ENCODE assay signal across 8 mouse cellular contexts in the genomic region with DNA sequence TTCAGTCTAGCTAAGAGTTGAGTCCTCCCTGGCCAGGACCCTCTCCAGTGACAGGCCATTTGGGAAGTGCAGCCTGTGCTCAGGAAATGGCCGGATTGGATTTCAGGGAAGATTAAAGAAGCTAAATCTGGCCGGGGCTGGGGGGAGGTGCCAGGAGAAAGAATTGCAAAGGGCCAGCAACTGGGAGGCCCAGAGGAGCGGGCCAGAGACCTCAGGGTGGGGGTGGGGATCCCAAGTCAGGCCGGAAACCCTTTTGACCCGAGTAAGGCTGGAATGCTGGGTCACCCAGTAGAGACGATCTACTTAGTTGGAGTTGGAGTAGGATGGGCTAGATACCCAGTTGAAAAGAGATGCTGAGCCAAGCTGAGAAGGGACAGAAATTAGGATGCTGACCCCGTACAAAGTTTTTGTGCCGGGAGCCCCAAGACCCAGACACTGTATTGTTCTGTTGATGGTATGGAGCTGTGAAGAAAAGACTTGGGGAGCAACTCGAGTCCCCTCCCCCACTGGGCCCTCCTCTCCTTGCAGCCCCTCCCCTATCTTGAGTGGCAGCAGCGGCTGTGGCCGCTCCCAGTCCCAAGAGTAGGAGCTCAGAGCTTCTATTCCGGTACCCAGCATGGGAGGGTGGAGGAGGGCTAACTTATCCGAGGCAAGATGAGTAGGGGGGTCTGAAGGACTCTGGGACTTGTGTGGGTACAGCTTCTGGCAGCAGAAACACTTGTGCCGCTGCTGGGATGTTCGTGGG. TPM values are rescaled to one million over a fixed set of nuclear protein-coding genes. Genes with fewer than 3 reads are reported as not detected.
DNase-seq lines count a peak whose midpoint lies in the region; ATAC-seq lines count a peak whose summit lies in the region.

No protein-coding gene starts in this region.

- 4% methylated on average over 15 of the region's 15 CpGs for WGBS in midbrain, embryonic 12.5 days
- 6% methylated on average over 15 of the region's 15 CpGs for WGBS in midbrain, embryonic 16.5 days
- 2% methylated on average over 15 of the region's 15 CpGs for WGBS in heart, embryonic 10.5 days
- 6% methylated on average over 15 of the region's 15 CpGs for WGBS in neural tube, embryonic 12.5 days

- peak overlapping the region; percentile 15; the same call in 1 of the 2 replicates for H3K9ac ChIP-seq in midbrain, embryonic 12.5 days (replicated peaks)
- H3K9ac ChIP-seq in midbrain, embryonic 16.5 days (ENCODE audit: low read depth, low read length) = no peak overlapping the region
- H3K9ac ChIP-seq in neural tube, embryonic 12.5 days = no peak overlapping the region

- peaks cover 27% of the 10 kb centered on the region for H3K27me3 ChIP-seq in midbrain, embryonic 12.5 days
- H3K27me3 ChIP-seq in midbrain, embryonic 16.5 days (ENCODE audit: control insufficient read depth, insufficient read depth, low read depth, low read length) = peaks cover 4% of the 10 kb centered on the region; the same call in 1 of the 2 replicates
- H3K27me3 ChIP-seq in heart, embryonic 10.5 days (ENCODE audit: insufficient read depth, poor library complexity, severe bottlenecking) = no peaks in the 10 kb centered on the region
- H3K27me3 ChIP-seq in neural tube, embryonic 12.5 days (replicated peaks) = 0 out of 2 replicates have a peak, but pooled peaks cover 6% of the 10 kb centered on the region

- peak overlapping the region; percentile 25 for H3K27ac ChIP-seq in midbrain, embryonic 12.5 days (replicated peaks)
- no peak overlapping the region for H3K27ac ChIP-seq in midbrain, embryonic 16.5 days (ENCODE audit: low read length)
- peak overlapping the region; percentile 90 for H3K27ac ChIP-seq in heart, embryonic 10.5 days
- no peak overlapping the region for H3K27ac ChIP-seq in neural tube, embryonic 12.5 days

- peak; percentile 80 for DNase-seq in heart, embryonic 10.5 days (ENCODE audit: low spot score)
- peak; percentile 54 to 68 for DNase-seq in kidney, postnatal 25 days
- DNase-seq in adrenal gland, postnatal 14 days = no peak
- DNase-seq in frontal cortex, postnatal 14 days (ENCODE audit: low spot score in 2 of 2) = no peak
- no peak for DNase-seq in Muller cell, postnatal 12 days (ENCODE audit: inconsistent ontology term)

- no peak overlapping the region for H3K4me3 ChIP-seq in midbrain, embryonic 12.5 days
- H3K4me3 ChIP-seq in midbrain, embryonic 16.5 days (ENCODE audit: low read depth, low read length) = no peak overlapping the region
- peak overlapping the region; percentile 40 for H3K4me3 ChIP-seq in heart, embryonic 10.5 days
- no peak overlapping the region for H3K4me3 ChIP-seq in neural tube, embryonic 12.5 days

- peaks cover 23% of the 10 kb centered on the region for H3K4me1 ChIP-seq in midbrain, embryonic 12.5 days
- H3K4me1 ChIP-seq in midbrain, embryonic 16.5 days (ENCODE audit: control insufficient read depth, insufficient read depth, low read length) = peaks cover 5% of the 10 kb centered on the region; the same call in 1 of the 2 replicates
- peaks cover 68% of the 10 kb centered on the region for H3K4me1 ChIP-seq in heart, embryonic 10.5 days
- H3K4me1 ChIP-seq in neural tube, embryonic 12.5 days = peaks cover 29% of the 10 kb centered on the region

- H3K36me3 ChIP-seq in midbrain, embryonic 12.5 days = no peaks in the 10 kb centered on the region
- no peaks in the 10 kb centered on the region for H3K36me3 ChIP-seq in midbrain, embryonic 16.5 days (ENCODE audit: control insufficient read depth, insufficient read depth, low read length)
- no peaks in the 10 kb centered on the region for H3K36me3 ChIP-seq in heart, embryonic 10.5 days
- no peaks in the 10 kb centered on the region for H3K36me3 ChIP-seq in neural tube, embryonic 12.5 days

- peak; percentile 41 for ATAC-seq in midbrain, embryonic 12.5 days (ENCODE audit: low FRiP score, low read depth)
- no peak for ATAC-seq in midbrain, embryonic 16.5 days
- ATAC-seq in neural tube, embryonic 12.5 days (ENCODE audit: low FRiP score, low read depth) = peak; percentile 41; the same call in 1 of the 2 replicates

- H3K4me2 ChIP-seq in midbrain, embryonic 12.5 days (replicated peaks) = peak overlapping the region; percentile 14; the same call in 1 of the 2 replicates
- no peak overlapping the region; the same call in 1 of the 2 replicates for H3K4me2 ChIP-seq in midbrain, embryonic 16.5 days (ENCODE audit: low read length)
- peak overlapping the region; percentile 36 for H3K4me2 ChIP-seq in neural tube, embryonic 12.5 days (replicated peaks)

- H3K9me3 ChIP-seq in midbrain, embryonic 12.5 days = no peaks in the 10 kb centered on the region
- H3K9me3 ChIP-seq in midbrain, embryonic 16.5 days (replicated peaks; ENCODE audit: control insufficient read depth, low read length, poor library complexity, severe bottlenecking) = no peaks in the 10 kb centered on the region
- no peaks in the 10 kb centered on the region for H3K9me3 ChIP-seq in heart, embryonic 10.5 days
- H3K9me3 ChIP-seq in neural tube, embryonic 12.5 days = no peaks in the 10 kb centered on the region

RNA-seq across cellular contexts. Expression of gene Des, which starts 15.7 kb away (rescaled TPM):
- 0.93 and 1.2 TPM in 2 replicates for polyA plus RNA-seq in midbrain, embryonic 12.5 days (2016; fragmentation: Nextera tagmentation; extraction: Ambion mirVana)
- 1.2 and 1.7 TPM in 2 replicates for polyA plus RNA-seq in midbrain, embryonic 16.5 days (2015; fragmentation: Nextera tagmentation; extraction: Ambion mirVana)
- 341 and 642 TPM in 2 replicates for polyA plus RNA-seq in heart, embryonic 10.5 days (2016; fragmentation: Nextera tagmentation; extraction: Ambion mirVana)
- 9.3 and 12.7 TPM in 2 replicates for polyA plus RNA-seq in neural tube, embryonic 12.5 days (2016; fragmentation: Nextera tagmentation; extraction: Ambion mirVana)
- 19.8 and 26.9 TPM in 2 replicates for total RNA-seq in adrenal gland, postnatal 14 days (2021)

RNA-seq across cellular contexts. Expression of gene Dnpep, which starts 26.7 kb away (rescaled TPM):
- polyA plus RNA-seq in midbrain, embryonic 12.5 days (2016; fragmentation: Nextera tagmentation; extraction: Ambion mirVana) = 154 and 176 TPM in 2 replicates
- 136 and 145 TPM in 2 replicates for polyA plus RNA-seq in midbrain, embryonic 16.5 days (2015; fragmentation: Nextera tagmentation; extraction: Ambion mirVana)
- 142 and 144 TPM in 2 replicates for polyA plus RNA-seq in heart, embryonic 10.5 days (2016; fragmentation: Nextera tagmentation; extraction: Ambion mirVana)
- 193 and 201 TPM in 2 replicates for polyA plus RNA-seq in neural tube, embryonic 12.5 days (2016; fragmentation: Nextera tagmentation; extraction: Ambion mirVana)
- total RNA-seq in adrenal gland, postnatal 14 days (2021) = 92.5 and 101 TPM in 2 replicates

RNA-seq across cellular contexts. Expression of gene Speg, which starts 30.6 kb away (rescaled TPM):
- 12.9 and 14.5 TPM in 2 replicates for polyA plus RNA-seq in midbrain, embryonic 12.5 days (2016; fragmentation: Nextera tagmentation; extraction: Ambion mirVana)
- 17.7 and 20.8 TPM in 2 replicates for polyA plus RNA-seq in midbrain, embryonic 16.5 days (2015; fragmentation: Nextera tagmentation; extraction: Ambion mirVana)
- 77.9 and 80.0 TPM in 2 replicates for polyA plus RNA-seq in heart, embryonic 10.5 days (2016; fragmentation: Nextera tagmentation; extraction: Ambion mirVana)
- 15.8 and 17.1 TPM in 2 replicates for polyA plus RNA-seq in neural tube, embryonic 12.5 days (2016; fragmentation: Nextera tagmentation; extraction: Ambion mirVana)
- total RNA-seq in adrenal gland, postnatal 14 days (2021) = 11.0 and 18.3 TPM in 2 replicates

Comparison
In these comparisons a context has a peak if more than half of its experiments do, and no peak if none do; other contexts are left out.
1. H3K27ac ChIP-seq: peak in midbrain, embryonic 12.5 days (single experiment) and heart, embryonic 10.5 days (single experiment); none in midbrain, embryonic 16.5 days (single experiment) and neural tube, embryonic 12.5 days (single experiment).
2. DNase-seq: peak in heart, embryonic 10.5 days (single experiment) and kidney, postnatal 25 days (2 of 2); none in adrenal gland, postnatal 14 days (single experiment), frontal cortex, postnatal 14 days (0 of 2) and Muller cell, postnatal 12 days (single experiment).
3. RNA of gene Des, which starts 15.7 kb away (polyA plus RNA-seq): 341 to 642 TPM in heart, embryonic 10.5 days; 9.3 to 12.7 TPM in neural tube, embryonic 12.5 days, 0.93 to 1.2 TPM in midbrain, embryonic 12.5 days and 1.2 to 1.7 TPM in midbrain, embryonic 16.5 days; every median in the first group is over 10 times any median in the second.